Mouse (Mus musculus) liver, postnatal 0 days (tissue): ENCODE results near the gene Olfr427. TPM values are rescaled to one million over a fixed set of nuclear protein-coding genes. Genes with fewer than 3 reads are reported as not detected.
"Not testable (repeated sequence)": the region's sequence is repeated elsewhere in the genome, so short reads cannot be mapped to it uniquely, and the experiment has no call there.

Source experiments
- ATAC-seq: fragments of 200-750 bp; cut with Nextera tagmentation; 2 replicates; pipeline ENCODE4 v1.8.0; 2017; ENCODE audit warnings: mild to moderate bottlenecking, moderate library complexity
- DNase-seq: peaks from one replicate; pipeline ENCODE4 v3.0.0-alpha.2; 2016
- H3K27ac ChIP-seq: fragments of 300-500 bp; sonication (generic); 2 replicates; pipeline ENCODE4 v1.5.1; 2014; ENCODE audit warnings: antibody characterized with exemption, moderate library complexity, mild to moderate bottlenecking, low read depth
- H3K27me3 ChIP-seq: fragments of 300-500 bp; sonication (generic); 2 replicates; pipeline ENCODE4 v1.6.1; 2014; ENCODE audit warnings: low read length, control low read depth, mixed read lengths; ENCODE audit not compliant: insufficient read depth
- H3K36me3 ChIP-seq: fragments of 300-500 bp; sonication (generic); replicated peaks from 2 replicates; pipeline ENCODE4 v1.6.1; 2014; ENCODE audit warnings: mild to moderate bottlenecking, control low read depth, low read length, moderate library complexity, mixed read lengths; ENCODE audit not compliant: insufficient read depth
- H3K4me1 ChIP-seq: fragments of 300-500 bp; sonication (generic); 2 replicates; pipeline ENCODE4 v1.6.1; 2014; ENCODE audit warnings: antibody characterized with exemption, mild to moderate bottlenecking, control low read depth; ENCODE audit not compliant: insufficient read depth
- H3K4me2 ChIP-seq: fragments of 300-500 bp; sonication (generic); 2 replicates; pipeline ENCODE4 v1.6.1; 2014; ENCODE audit warnings: low read depth, mild to moderate bottlenecking, low read length, moderate library complexity, mixed read lengths
- H3K4me3 ChIP-seq: fragments of 300-500 bp; sonication (generic); 2 replicates; pipeline ENCODE4 v1.5.1; 2014; ENCODE audit warnings: low read depth, low read length
- H3K9ac ChIP-seq: fragments of 300-500 bp; sonication (generic); replicated peaks from 2 replicates; pipeline ENCODE4 v1.6.1; 2014; ENCODE audit warnings: mild to moderate bottlenecking, moderate library complexity
- H3K9me3 ChIP-seq: fragments of 300-500 bp; sonication (generic); 2 replicates; pipeline ENCODE4 v1.6.1; 2016; ENCODE audit warnings: mild to moderate bottlenecking, control low read depth, low read length, mixed read lengths
- CTCF ChIP-seq: sonication (generic); IDR thresholded peaks from 2 replicates; pipeline ENCODE4 v1.5.1; 2016; ENCODE audit warnings: antibody characterized with exemption, low read depth
- EP300 ChIP-seq: IDR thresholded peaks from 2 replicates; pipeline ENCODE4 v1.6.1; 2016; ENCODE audit warnings: antibody characterized with exemption, low read depth, mild to moderate bottlenecking
- WGBS: fragments of 180-500 bp; shearing (Covaris S2); extraction: QIAGEN DNeasy Blood & Tissue Kit; methylation state at CpG from one replicate; pipeline ENCODE4 v1.1.7; 2014; ENCODE audit not compliant: insufficient replicate concordance; 5-methylcytosine and 5-hydroxymethylcytosine counted together
- polyA plus RNA-seq: library from polyadenylated mRNA; unstranded; fragments of >200 nt; fragmentation: Nextera tagmentation; extraction: Ambion mirVana; gene quantifications from 2 replicates; pipeline ENCODE4 v1.2.1, GENCODE M21; 2015

Gene Olfr427
- not detected in 2 replicates for polyA plus RNA-seq

DNA sequence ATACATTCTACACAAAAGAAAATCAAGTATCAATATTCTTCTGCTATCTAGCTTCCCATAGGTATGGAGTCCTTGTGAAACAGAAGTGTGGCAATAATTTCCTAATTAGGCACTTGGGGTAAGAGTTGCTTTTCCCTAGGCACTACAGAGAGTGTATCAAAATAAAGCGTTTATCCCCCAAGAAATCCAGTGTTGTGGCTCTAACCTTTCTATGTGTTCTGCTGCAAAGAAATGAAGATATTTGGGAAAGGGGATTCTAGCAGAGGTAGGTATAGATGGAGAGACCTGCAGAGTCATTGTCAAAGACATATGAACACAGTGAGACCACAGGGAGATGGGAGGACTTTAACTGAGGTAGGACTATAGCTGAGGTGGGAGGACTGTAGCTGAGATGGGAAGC, at the start of gene Olfr427:
TSS of gene Olfr427 (plus strand) at position 301 of the 400 bp plus-strand sequence.
- no peak for ATAC-seq
- no peak for DNase-seq
- 84% methylated on average over 1 of the region's 1 CpGs for WGBS
- H3K27me3 ChIP-seq: no peaks in the 10 kb centered on the region
- H3K4me2 ChIP-seq: no peak within 1 kb of the TSS
- no peak within 1 kb of the TSS for H3K9ac ChIP-seq
- H3K4me1 ChIP-seq: no peaks in the 10 kb centered on the region
- no peaks in the 10 kb centered on the region for H3K36me3 ChIP-seq
- H3K27ac ChIP-seq: no peak within 1 kb of the TSS
- no peak for TF ChIP-seq CTCF
- TF ChIP-seq EP300: no peak
- H3K9me3 ChIP-seq: no peaks in the 10 kb centered on the region
- no peak within 1 kb of the TSS for H3K4me3 ChIP-seq

DNA sequence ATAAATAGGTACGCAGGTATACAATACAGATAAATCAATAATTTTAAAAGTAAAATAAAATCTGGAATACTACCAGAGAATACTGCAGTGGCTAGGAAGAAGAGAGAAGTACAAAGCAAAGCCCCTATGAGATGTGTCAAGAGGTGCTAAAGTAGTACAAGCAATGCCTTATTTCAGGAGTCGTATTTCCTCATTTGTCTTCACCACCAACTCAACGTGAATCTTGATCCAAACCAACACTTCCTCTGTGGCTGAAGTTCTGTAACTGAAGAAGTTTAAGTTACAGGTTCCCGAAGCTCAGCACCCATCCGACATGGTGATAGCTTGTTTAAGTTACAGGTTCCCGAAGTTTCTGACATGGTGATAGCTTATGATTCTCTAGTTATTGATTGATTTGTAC, 48.5 kb upstream of the Olfr427 start:
- 49% methylated on average over 6 of the region's 6 CpGs for WGBS

GRCm38 (mm10) chr1:174048893-174049292, 47.8 kb upstream of the Olfr427 start, which contains the start of gene Olfr432:
Olfr432 (plus strand) TSS chr1:174049205.
- H3K9me3 ChIP-seq: no peaks in the 10 kb centered on the region
- no peaks in the 10 kb centered on the region for H3K36me3 ChIP-seq
- no peak within 1 kb of the TSS for H3K9ac ChIP-seq
- no peak within 1 kb of the TSS for H3K4me3 ChIP-seq
- no peaks in the 10 kb centered on the region for H3K4me1 ChIP-seq
- H3K4me2 ChIP-seq: no peak within 1 kb of the TSS
- no peaks in the 10 kb centered on the region for H3K27me3 ChIP-seq
- H3K27ac ChIP-seq: no peak within 1 kb of the TSS
- TF ChIP-seq CTCF: no peak
- TF ChIP-seq EP300: no peak
- WGBS: 57% methylated on average over 2 of the region's 2 CpGs
- ATAC-seq (no peak), DNase-seq (no peak)

More for the DNA sequence above, 48.5 kb upstream of the Olfr427 start:
- not testable (repeated sequence) for H3K4me3 ChIP-seq, H3K4me1 ChIP-seq, ATAC-seq, H3K36me3 ChIP-seq, H3K27me3 ChIP-seq, H3K4me2 ChIP-seq, H3K27ac ChIP-seq, H3K9ac ChIP-seq, DNase-seq, H3K9me3 ChIP-seq

DNA sequence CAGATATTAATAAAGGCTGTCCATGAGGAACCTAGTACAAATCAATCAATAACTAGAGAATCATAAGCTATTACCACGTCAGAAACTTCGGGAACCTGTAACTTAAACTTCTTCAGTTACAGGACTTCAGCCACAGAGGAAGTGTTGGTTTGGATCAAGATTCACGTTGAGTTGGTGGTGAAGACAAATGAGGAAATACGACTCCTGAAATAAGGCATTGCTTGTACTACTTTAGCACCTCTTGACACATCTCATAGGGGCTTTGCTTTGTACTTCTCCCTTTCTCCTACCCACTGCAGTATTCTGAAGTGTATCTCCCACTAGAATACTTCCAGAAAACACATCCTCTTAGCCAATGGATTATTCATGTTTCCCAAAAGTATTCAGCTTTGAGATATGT, 47.3 kb upstream of the Olfr427 start:
- not testable (repeated sequence) for H3K9ac ChIP-seq, H3K27ac ChIP-seq, H3K36me3 ChIP-seq, H3K4me1 ChIP-seq, H3K4me2 ChIP-seq, H3K27me3 ChIP-seq, ATAC-seq, H3K4me3 ChIP-seq, H3K9me3 ChIP-seq, DNase-seq
- 32% methylated on average over 4 of the region's 4 CpGs for WGBS

DNA sequence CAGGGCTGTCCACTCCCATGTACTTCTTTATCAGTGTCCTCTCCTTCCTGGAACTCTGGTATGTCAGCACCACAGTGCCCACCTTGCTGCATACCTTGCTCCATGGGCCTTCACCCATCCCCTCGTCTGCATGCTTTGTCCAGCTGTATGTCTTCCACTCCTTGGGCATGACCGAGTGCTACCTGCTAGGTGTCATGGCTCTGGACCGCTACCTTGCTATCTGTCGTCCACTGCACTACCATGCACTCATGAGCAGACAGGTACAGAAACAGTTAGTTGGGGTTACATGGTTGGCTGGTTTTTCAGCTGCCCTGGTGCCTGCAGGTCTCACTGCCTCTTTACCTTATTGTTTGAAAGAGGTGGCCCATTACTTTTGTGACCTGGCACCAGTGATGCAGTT, 46.2 kb upstream of the Olfr427 start:
- H3K27ac ChIP-seq: no peak overlapping the region
- H3K36me3 ChIP-seq: no peaks in the 10 kb centered on the region
- H3K27me3 ChIP-seq: no peaks in the 10 kb centered on the region
- H3K9me3 ChIP-seq: no peaks in the 10 kb centered on the region
- H3K4me3 ChIP-seq: no peak overlapping the region
- no peak overlapping the region for H3K9ac ChIP-seq
- TF ChIP-seq CTCF (no peak), EP300 (no peak)
- H3K4me1 ChIP-seq: no peaks in the 10 kb centered on the region
- WGBS: 66% methylated on average over 4 of the region's 4 CpGs
- no peak overlapping the region for H3K4me2 ChIP-seq
- DNase-seq (no peak), ATAC-seq (no peak)

DNA sequence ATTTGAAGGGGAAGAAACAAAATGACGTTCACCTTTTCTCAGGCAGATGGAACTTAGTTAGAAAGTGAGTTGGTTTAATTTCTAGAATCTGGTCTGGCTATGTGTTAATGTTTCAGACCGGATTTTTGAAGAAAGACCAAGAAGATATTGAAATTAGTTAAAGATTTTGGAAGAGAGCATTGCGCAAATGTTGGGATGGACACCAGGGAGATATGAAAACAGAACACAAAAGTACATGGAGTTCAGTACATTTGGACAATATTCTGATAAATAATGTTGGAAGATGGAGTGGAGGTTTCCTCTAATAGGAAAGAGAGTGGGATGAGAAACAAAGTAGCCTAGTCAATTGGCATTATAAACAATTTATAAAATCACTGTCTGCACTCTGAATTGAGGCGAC, 45.2 kb upstream of the Olfr427 start:
- no peak overlapping the region for H3K9ac ChIP-seq
- no peaks in the 10 kb centered on the region for H3K9me3 ChIP-seq
- no peaks in the 10 kb centered on the region for H3K27me3 ChIP-seq
- no peaks in the 10 kb centered on the region for H3K4me1 ChIP-seq
- DNase-seq (no peak), ATAC-seq (no peak)
- no peak overlapping the region for H3K4me3 ChIP-seq
- TF ChIP-seq EP300 (no peak), CTCF (no peak)
- H3K36me3 ChIP-seq: no peaks in the 10 kb centered on the region
- H3K4me2 ChIP-seq: no peak overlapping the region
- no peak overlapping the region for H3K27ac ChIP-seq
- WGBS: 76% methylated on average over 4 of the region's 4 CpGs

DNA sequence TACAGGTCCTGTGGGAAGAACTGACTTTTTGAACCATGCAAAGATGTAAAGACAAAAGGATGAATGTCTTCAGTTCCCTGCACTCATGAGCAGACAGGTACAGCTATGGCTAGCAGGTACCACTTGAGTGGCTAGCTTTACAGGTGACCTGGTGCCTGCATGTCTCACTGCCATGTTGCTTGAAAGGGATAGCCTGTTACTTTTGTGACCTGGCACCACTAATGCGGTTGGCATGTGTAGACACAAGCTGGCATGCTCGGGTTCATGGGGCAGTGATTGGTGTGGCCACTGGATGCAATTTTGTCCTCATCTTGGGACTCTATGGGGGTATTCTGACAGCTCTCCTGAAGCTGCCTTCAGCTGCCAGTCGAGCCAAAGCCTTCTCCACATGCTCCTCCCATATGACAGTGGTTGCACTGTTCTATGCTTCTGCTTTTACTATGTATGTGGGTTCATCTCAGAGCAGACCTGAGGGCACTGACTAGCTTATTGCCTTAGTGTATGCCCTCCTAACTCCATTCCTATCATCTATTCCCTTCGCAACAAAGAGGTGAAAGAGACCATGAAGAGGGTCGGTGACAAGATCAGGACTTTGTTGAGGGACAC, 44.7 kb upstream of the Olfr427 start:
- Histone ChIP-seq H3K4me3 (no peak overlapping the region), H3K4me2 (no peak overlapping the region), H3K4me1 (no peaks in the 10 kb centered on the region), H3K27me3 (no peaks in the 10 kb centered on the region), H3K27ac (no peak overlapping the region), H3K36me3 (no peaks in the 10 kb centered on the region), H3K9ac (no peak overlapping the region), H3K9me3 (no peaks in the 10 kb centered on the region)
- DNase-seq: no peak
- 62% methylated on average over 5 of the region's 5 CpGs for WGBS
- no peak for ATAC-seq
- TF ChIP-seq EP300: no peak
- no peak for TF ChIP-seq CTCF
